7 mouse cellular contexts compared by ENCODE assay signal in the genomic region with DNA sequence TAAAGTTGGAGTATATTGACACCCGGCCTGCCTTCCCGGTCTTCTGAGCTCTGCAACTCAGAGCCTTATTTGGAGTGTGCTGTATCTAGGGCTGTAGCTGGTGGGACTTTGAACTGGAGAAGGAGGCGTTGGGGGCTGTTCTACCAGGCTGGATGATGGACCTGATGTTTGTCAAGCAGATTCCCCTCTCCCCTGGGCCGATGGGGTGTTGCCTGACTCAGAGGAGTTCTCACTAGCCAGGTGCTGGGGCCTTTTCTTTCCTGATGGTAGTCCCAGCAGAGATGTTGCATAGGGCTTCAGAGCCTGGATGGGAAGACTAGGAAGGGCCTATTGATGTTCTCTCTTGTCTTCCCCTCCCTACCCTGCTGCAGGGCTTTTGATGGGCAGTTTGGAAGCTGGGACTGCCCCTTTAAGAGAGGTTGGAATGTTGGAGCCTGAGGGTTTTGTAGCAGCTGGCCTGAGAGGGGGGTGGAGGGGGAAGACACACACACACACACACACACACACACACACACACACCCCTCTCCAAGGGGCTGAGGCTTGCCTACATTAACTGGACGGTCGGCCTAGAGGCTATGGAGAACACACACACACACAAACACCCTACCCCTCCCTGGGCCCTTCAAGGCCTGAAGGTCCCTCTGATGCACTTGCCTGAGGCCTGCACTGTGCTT. TPM values are rescaled to one million over a fixed set of nuclear protein-coding genes. Genes with fewer than 3 reads are reported as not detected.
DNase-seq lines count a peak whose midpoint lies in the region; ATAC-seq lines count a peak whose summit lies in the region.

No protein-coding gene starts in this region.

- H3K4me1 ChIP-seq in embryonic facial prominence, embryonic 10.5 days: peaks cover 22% of the 10 kb centered on the region
- H3K4me1 ChIP-seq in limb, embryonic 11.5 days (ENCODE audit: control insufficient read depth, insufficient read depth, low read length): no peaks in the 10 kb centered on the region
- H3K4me1 ChIP-seq in midbrain, embryonic 13.5 days (replicated peaks): peaks cover 43% of the 10 kb centered on the region

- ATAC-seq in limb, embryonic 11.5 days (ENCODE audit: insufficient number of reproducible peaks, low FRiP score, low TSS enrichment, low read depth): 0 out of 2 replicates have a peak, but pooled peaks have one; percentile 6
- ATAC-seq in midbrain, embryonic 13.5 days: peak; percentile 71

- peaks cover 38% of the 10 kb centered on the region for H3K36me3 ChIP-seq in embryonic facial prominence, embryonic 10.5 days (replicated peaks)
- H3K36me3 ChIP-seq in limb, embryonic 11.5 days (ENCODE audit: control insufficient read depth, insufficient read depth, low read length): peaks cover 3% of the 10 kb centered on the region
- H3K36me3 ChIP-seq in midbrain, embryonic 13.5 days: peaks cover 26% of the 10 kb centered on the region

- WGBS in embryonic facial prominence, embryonic 10.5 days: 2% methylated on average over 6 of the region's 6 CpGs
- 3% methylated on average over 4 of the region's 6 CpGs for WGBS in limb, embryonic 11.5 days
- 1% methylated on average over 6 of the region's 6 CpGs for WGBS in midbrain, embryonic 13.5 days

- no peaks in the 10 kb centered on the region for H3K9me3 ChIP-seq in embryonic facial prominence, embryonic 10.5 days
- H3K9me3 ChIP-seq in limb, embryonic 11.5 days (ENCODE audit: control insufficient read depth, low read length): no peaks in the 10 kb centered on the region
- H3K9me3 ChIP-seq in midbrain, embryonic 13.5 days: no peaks in the 10 kb centered on the region

- no peaks in the 10 kb centered on the region for H3K27me3 ChIP-seq in embryonic facial prominence, embryonic 10.5 days (replicated peaks; ENCODE audit: low read depth, poor library complexity, severe bottlenecking)
- no peaks in the 10 kb centered on the region for H3K27me3 ChIP-seq in limb, embryonic 11.5 days (ENCODE audit: control insufficient read depth, insufficient read depth, low read length)
- no peaks in the 10 kb centered on the region for H3K27me3 ChIP-seq in midbrain, embryonic 13.5 days

- H3K9ac ChIP-seq in limb, embryonic 11.5 days (ENCODE audit: low read length): peak overlapping the region; percentile 98
- peak overlapping the region; percentile 98 for H3K9ac ChIP-seq in midbrain, embryonic 13.5 days (replicated peaks)

- H3K4me2 ChIP-seq in limb, embryonic 11.5 days (ENCODE audit: low read depth, severe bottlenecking): peak overlapping the region; percentile 95
- peak overlapping the region; percentile 91 for H3K4me2 ChIP-seq in midbrain, embryonic 13.5 days (replicated peaks)

- peak overlapping the region; percentile 96 for H3K27ac ChIP-seq in embryonic facial prominence, embryonic 10.5 days (replicated peaks)
- H3K27ac ChIP-seq in limb, embryonic 11.5 days (replicated peaks; ENCODE audit: low read depth, low read length): peak overlapping the region; percentile 81
- H3K27ac ChIP-seq in midbrain, embryonic 13.5 days: peak overlapping the region; percentile 94

- peak overlapping the region; percentile 98 for H3K4me3 ChIP-seq in embryonic facial prominence, embryonic 10.5 days
- H3K4me3 ChIP-seq in limb, embryonic 11.5 days (ENCODE audit: low read depth, low read length): peak overlapping the region; percentile 96
- H3K4me3 ChIP-seq in midbrain, embryonic 13.5 days (replicated peaks): peak overlapping the region; percentile 96

- peak; percentile 26 for DNase-seq in urinary bladder, postnatal 14 days (ENCODE audit: low spot score)
- no peak for DNase-seq in urinary bladder, postnatal 4 days (ENCODE audit: low spot score in 2 of 2)
- peak; percentile 75 for DNase-seq in embryonic facial prominence, embryonic 10.5 days (ENCODE audit: low spot score)
- peak; percentile 51 for DNase-seq in heart, postnatal 4 days
- peak; percentile 52 for DNase-seq in limb, embryonic 11.5 days (ENCODE audit: low spot score)
- DNase-seq in spleen, adult 18-20 months: no peak

RNA-seq across cellular contexts. Expression of a gene that starts 1.1 kb away (rescaled TPM):
- polyA plus RNA-seq in embryonic facial prominence, embryonic 10.5 days (2016; fragmentation: Nextera tagmentation; extraction: Ambion mirVana): 33.0 and 35.1 TPM in 2 replicates
- 10 to 100 TPM; 70.6 to 73.1 TPM for total RNA-seq in heart, postnatal 4 days (2021)
- polyA plus RNA-seq in limb, embryonic 11.5 days (2014; fragmentation: Nextera tagmentation; extraction: Ambion mirVana): 40.4 and 46.2 TPM in 2 replicates
- 44.0 and 49.1 TPM in 2 replicates for polyA plus RNA-seq in midbrain, embryonic 13.5 days (2015; fragmentation: Nextera tagmentation; extraction: Ambion mirVana)

RNA-seq across cellular contexts. Expression of a gene that starts 17.4 kb away (rescaled TPM):
- 604 and 650 TPM in 2 replicates for polyA plus RNA-seq in embryonic facial prominence, embryonic 10.5 days (2016; fragmentation: Nextera tagmentation; extraction: Ambion mirVana)
- total RNA-seq in heart, postnatal 4 days (2021): 100 to 1,000 TPM; 283 to 296 TPM
- polyA plus RNA-seq in limb, embryonic 11.5 days (2014; fragmentation: Nextera tagmentation; extraction: Ambion mirVana): 597 and 631 TPM in 2 replicates
- polyA plus RNA-seq in midbrain, embryonic 13.5 days (2015; fragmentation: Nextera tagmentation; extraction: Ambion mirVana): 1,112 and 1,165 TPM in 2 replicates

RNA-seq across cellular contexts. Expression of a gene that starts 19.2 kb away (rescaled TPM):
- 157 and 169 TPM in 2 replicates for polyA plus RNA-seq in embryonic facial prominence, embryonic 10.5 days (2016; fragmentation: Nextera tagmentation; extraction: Ambion mirVana)
- total RNA-seq in heart, postnatal 4 days (2021): 10 to 100 TPM; 55.9 to 59.8 TPM
- 143 and 151 TPM in 2 replicates for polyA plus RNA-seq in limb, embryonic 11.5 days (2014; fragmentation: Nextera tagmentation; extraction: Ambion mirVana)
- 105 and 111 TPM in 2 replicates for polyA plus RNA-seq in midbrain, embryonic 13.5 days (2015; fragmentation: Nextera tagmentation; extraction: Ambion mirVana)

RNA-seq across cellular contexts. Expression of a gene that starts 30.5 kb away (rescaled TPM):
- 57.2 and 59.6 TPM in 2 replicates for polyA plus RNA-seq in embryonic facial prominence, embryonic 10.5 days (2016; fragmentation: Nextera tagmentation; extraction: Ambion mirVana)
- 10 to 100 TPM; 64.0 to 65.1 TPM for total RNA-seq in heart, postnatal 4 days (2021)
- 51.4 and 52.6 TPM in 2 replicates for polyA plus RNA-seq in limb, embryonic 11.5 days (2014; fragmentation: Nextera tagmentation; extraction: Ambion mirVana)
- 77.6 and 79.4 TPM in 2 replicates for polyA plus RNA-seq in midbrain, embryonic 13.5 days (2015; fragmentation: Nextera tagmentation; extraction: Ambion mirVana)

Comparison
In these comparisons a context has a peak if more than half of its experiments do, and no peak if none do; other contexts are left out.
1. DNase-seq: peak in urinary bladder, postnatal 14 days (single experiment), embryonic facial prominence, embryonic 10.5 days (single experiment), heart, postnatal 4 days (single experiment) and limb, embryonic 11.5 days (single experiment); none in urinary bladder, postnatal 4 days (0 of 2) and spleen, adult 18-20 months (0 of 2).
2. Peak in every context shown above with its lines, with median percentiles within 50 percentile points of each other: H3K27ac ChIP-seq and H3K4me3 ChIP-seq.